Mouse (Mus musculus): ENCODE measurements around the gene Vps8.

- no peak for TF ChIP-seq CTCF (IDR thresholded peaks at IDR 0.05; ENCODE audit: borderline replicate concordance, insufficient read depth, low read length)
- TF ChIP-seq POLR2A (IDR thresholded peaks at IDR 0.05; ENCODE audit: low read depth, low read length): no peak
Observed at GRCm38 (mm10) chr16:21418012-21418411, 4.9 kb upstream of the Vps8 start.
